Mouse (Mus musculus) intestine, postnatal 0 days (tissue): ENCODE results near the gene Vgll4. TPM values are rescaled to one million over a fixed set of nuclear protein-coding genes. Genes with fewer than 3 reads are reported as not detected.

Experiments
- ATAC-seq: fragments of 200-750 bp; cut with Nextera tagmentation; 2 replicates; pipeline ENCODE4 v1.8.0; 2017; ENCODE audit warnings: mild to moderate bottlenecking, moderate TSS enrichment, moderate library complexity
- H3K27ac ChIP-seq: fragments of 300-500 bp; sonication (generic); 2 replicates; pipeline ENCODE4 v1.5.1; 2014; ENCODE audit warnings: mild to moderate bottlenecking, low read depth, low read length, moderate library complexity
- H3K27me3 ChIP-seq: fragments of 300-500 bp; sonication (generic); replicated peaks from 2 replicates; pipeline ENCODE4 v1.6.1; 2014; ENCODE audit warnings: low read length, mixed read lengths; ENCODE audit not compliant: control insufficient read depth, insufficient read depth
- H3K36me3 ChIP-seq: fragments of 300-500 bp; sonication (generic); 2 replicates; pipeline ENCODE4 v1.6.1; 2014; ENCODE audit warnings: mild to moderate bottlenecking, moderate library complexity; ENCODE audit not compliant: control insufficient read depth, insufficient read depth
- H3K4me1 ChIP-seq: fragments of 300-500 bp; sonication (generic); replicated peaks from 2 replicates; pipeline ENCODE4 v1.6.1; 2014; ENCODE audit warnings: antibody characterized with exemption, low read length, mixed read lengths; ENCODE audit not compliant: control insufficient read depth, insufficient read depth
- H3K4me2 ChIP-seq: fragments of 300-500 bp; sonication (generic); replicated peaks from 2 replicates; pipeline ENCODE4 v1.6.1; 2014; ENCODE audit warnings: low read depth, mild to moderate bottlenecking, moderate library complexity
- H3K4me3 ChIP-seq: fragments of 300-500 bp; sonication (generic); 2 replicates; pipeline ENCODE4 v1.5.1; 2014; ENCODE audit warnings: low read depth, low read length
- H3K9ac ChIP-seq: fragments of 300-500 bp; sonication (generic); 2 replicates; pipeline ENCODE4 v1.6.1; 2014; ENCODE audit warnings: mild to moderate bottlenecking, low read depth, low read length
- H3K9me3 ChIP-seq: fragments of 300-500 bp; sonication (generic); 2 replicates; pipeline ENCODE4 v1.6.1; 2016; ENCODE audit warnings: mixed run types; ENCODE audit not compliant: control insufficient read depth
- CTCF ChIP-seq: sonication (generic); IDR thresholded peaks from 2 replicates; pipeline ENCODE4 v1.5.1; 2016; ENCODE audit warnings: low read depth, mild to moderate bottlenecking, control low read depth, antibody characterized with exemption, moderate library complexity
- WGBS: fragments of 180-500 bp; shearing (Covaris S2); extraction: QIAGEN DNeasy Blood & Tissue Kit; methylation state at CpG from one replicate; pipeline ENCODE4 v1.1.7; 2014; 5-methylcytosine and 5-hydroxymethylcytosine counted together
- polyA plus RNA-seq: library from polyadenylated mRNA; unstranded; fragments of >200 nt; fragmentation: Nextera tagmentation; extraction: Ambion mirVana; gene quantifications from 2 replicates; pipeline ENCODE4 v1.2.1, GENCODE M21; 2015

Gene Vgll4
- polyA plus RNA-seq, 1 experiment from 2014 or later, result 31.1 TPM

- Histone ChIP-seq H3K9ac (no peak overlapping the region), H3K36me3 (no peaks in the 10 kb centered on the region), H3K27me3 (no peaks in the 10 kb centered on the region), H3K27ac (no peak overlapping the region), H3K4me2 (no peak overlapping the region), H3K4me3 (no peak overlapping the region), H3K9me3 (no peaks in the 10 kb centered on the region), H3K4me1 (no peaks in the 10 kb centered on the region; the same call in 1 of the 2 replicates)
- TF ChIP-seq CTCF, result no peak
- 49% methylated on average over 9 of the region's 9 CpGs for WGBS
- ATAC-seq, result no peak
Measured at GRCm38 (mm10) chr6:114819971-114820481, 149.8 kb downstream of the Vgll4 start.

GRCm38 (mm10) chr6:114818471-114818870 lies 151.3 kb downstream of the Vgll4 start:
- no peak overlapping the region for H3K4me2 ChIP-seq
- H3K9ac ChIP-seq, result no peak overlapping the region
- H3K27me3 ChIP-seq, result no peaks in the 10 kb centered on the region
- 60% methylated on average over 6 of the region's 6 CpGs for WGBS
- no peak overlapping the region for H3K4me3 ChIP-seq
- no peaks in the 10 kb centered on the region for H3K36me3 ChIP-seq
- H3K27ac ChIP-seq, result no peak overlapping the region; the same call in 1 of the 2 replicates
- ATAC-seq, result no peak
- H3K9me3 ChIP-seq, result no peaks in the 10 kb centered on the region
- TF ChIP-seq CTCF, result no peak
- no peaks in the 10 kb centered on the region; the same call in 1 of the 2 replicates for H3K4me1 ChIP-seq

- WGBS, result 51% methylated on average over 11 of the region's 11 CpGs
- no peaks in the 10 kb centered on the region for H3K36me3 ChIP-seq
- no peak overlapping the region for H3K4me3 ChIP-seq
- no peak overlapping the region for H3K27ac ChIP-seq
- no peaks in the 10 kb centered on the region for H3K27me3 ChIP-seq
- TF ChIP-seq CTCF, result no peak
- ATAC-seq, result no peak
- H3K9ac ChIP-seq, result no peak overlapping the region
- no peaks in the 10 kb centered on the region; the same call in 1 of the 2 replicates for H3K4me1 ChIP-seq
- H3K9me3 ChIP-seq, result no peaks in the 10 kb centered on the region
- no peak overlapping the region for H3K4me2 ChIP-seq
Measured at GRCm38 (mm10) chr6:114817948-114818347, 151.8 kb downstream of the Vgll4 start.

- Histone ChIP-seq H3K36me3 (no peaks in the 10 kb centered on the region), H3K4me1 (0 out of 2 replicates have a peak, but pooled peaks cover 4% of the 10 kb centered on the region), H3K9me3 (no peaks in the 10 kb centered on the region), H3K4me2 (no peak overlapping the region), H3K9ac (no peak overlapping the region), H3K27me3 (no peaks in the 10 kb centered on the region), H3K4me3 (no peak overlapping the region), H3K27ac (no peak overlapping the region)
- ATAC-seq, result no peak
- peak; percentile 63 for TF ChIP-seq CTCF
- 98% methylated on average over 5 of the region's 5 CpGs for WGBS
Measured at GRCm38 (mm10) chr6:114814882-114815650, 154.7 kb downstream of the Vgll4 start.

- H3K4me2 ChIP-seq, result no peak overlapping the region
- 0 out of 2 replicates have a peak, but pooled peaks cover 4% of the 10 kb centered on the region for H3K4me1 ChIP-seq
- TF ChIP-seq CTCF, result no peak
- no peaks in the 10 kb centered on the region for H3K9me3 ChIP-seq
- H3K4me3 ChIP-seq, result no peak overlapping the region
- ATAC-seq, result no peak
- no peak overlapping the region for H3K9ac ChIP-seq
- no peaks in the 10 kb centered on the region for H3K27me3 ChIP-seq
- WGBS, result 65% methylated on average over 6 of the region's 6 CpGs
- no peaks in the 10 kb centered on the region for H3K36me3 ChIP-seq
- no peak overlapping the region for H3K27ac ChIP-seq
Measured at GRCm38 (mm10) chr6:114814199-114814881, 155.5 kb downstream of the Vgll4 start.

- H3K9me3 ChIP-seq, result no peaks in the 10 kb centered on the region
- no peaks in the 10 kb centered on the region for H3K27me3 ChIP-seq
- H3K9ac ChIP-seq, result no peak overlapping the region
- no peak overlapping the region for H3K4me2 ChIP-seq
- H3K27ac ChIP-seq, result no peak overlapping the region
- WGBS, result 90% methylated on average over 4 of the region's 4 CpGs
- no peaks in the 10 kb centered on the region for H3K36me3 ChIP-seq
- ATAC-seq, result no peak
- no peak for TF ChIP-seq CTCF
- H3K4me1 ChIP-seq, result 0 out of 2 replicates have a peak, but pooled peaks cover 4% of the 10 kb centered on the region
- H3K4me3 ChIP-seq, result no peak overlapping the region
Measured at GRCm38 (mm10) chr6:114812779-114813178, 157.0 kb downstream of the Vgll4 start.
